Mouse (Mus musculus): ENCODE results near the gene Lrpap1. TPM values are rescaled to one million over a fixed set of nuclear protein-coding genes. Genes with fewer than 3 reads are reported as not detected.

The Lrpap1 gene
- total RNA-seq, 4 experiments from 2014 or later: 121 to 171 (median 135) TPM

GRCm38 (mm10) chr5:35058216-35058615, 47.4 kb downstream of the Lrpap1 start:
- no peak for DNase-seq (ENCODE audit: low spot score in 2 of 2)

GRCm38 (mm10) chr5:35057582-35057981, 48.0 kb downstream of the Lrpap1 start:
- DNase-seq (ENCODE audit: low spot score in 2 of 2): no peak

- DNase-seq (ENCODE audit: low spot score in 2 of 2): peak; percentile 33 to 76
Observed at GRCm38 (mm10) chr5:35056604-35057432, 48.7 kb downstream of the Lrpap1 start, which contains the start of gene Dok7. Gene Dok7 (plus strand): TSS chr5:35056766.

- peak in 1 of 2 experiments; percentile 42 for DNase-seq (ENCODE audit: low spot score in 2 of 2)
Observed at GRCm38 (mm10) chr5:35055076-35055475, 50.5 kb downstream of the Lrpap1 start.

- no peak for DNase-seq (ENCODE audit: low spot score in 2 of 2)
Observed at GRCm38 (mm10) chr5:35054628-35055027, 50.9 kb downstream of the Lrpap1 start.

GRCm38 (mm10) chr5:35050541-35050940, 55.0 kb downstream of the Lrpap1 start:
- DNase-seq (ENCODE audit: low spot score in 2 of 2): no peak

GRCm38 (mm10) chr5:35043110-35043451, 62.5 kb downstream of the Lrpap1 start:
- DNase-seq (ENCODE audit: low spot score in 2 of 2): peak; percentile 34 to 54

GRCm38 (mm10) chr5:35042431-35043109, 63.0 kb downstream of the Lrpap1 start:
- DNase-seq (ENCODE audit: low spot score in 2 of 2): no peak

Other genes starting within 250 kb of the Lrpap1 start
- gene Msantd1, start 197.8 kb downstream of the Lrpap1 start, total RNA-seq (2022): 1 to 10 TPM; 3.9 to 6.6 (median 4.1) TPM
- gene Rgs12, start 156.3 kb downstream of the Lrpap1 start, total RNA-seq (2022): 10 to 100 TPM; 43.3 to 59.1 (median 45.4) TPM
- gene Hgfac, start 64.3 kb downstream of the Lrpap1 start, total RNA-seq (2022): under 1 TPM; 0.39 to 0.95 (median 0.66) TPM
- gene Dok7, start 49.0 kb downstream of the Lrpap1 start, total RNA-seq (2022): 10 to 100 TPM; 21.8 to 27.7 (median 24.6) TPM
- gene Adra2c, start 172.6 kb upstream of the Lrpap1 start, total RNA-seq (2022): 10 to 100 TPM; 22.2 to 26.8 (median 24.4) TPM